Mouse (Mus musculus) regulatory T cell (primary cell): ENCODE results near the gene 3830403N18Rik.
"Not testable (repeated sequence)": the region's sequence is repeated elsewhere in the genome, so short reads cannot be mapped to it uniquely, and the experiment has no call there.

ENCODE experiments used
- in situ Hi-C: fragments of 300-600 bp; cut with MboI, MseI; formaldehyde crosslinking; loops from one replicate; pipeline ENCODE4 v1.15.1; 2025; ENCODE audit warnings: high pct_unique_total_duplicates

The 3830403N18Rik gene

DNA sequence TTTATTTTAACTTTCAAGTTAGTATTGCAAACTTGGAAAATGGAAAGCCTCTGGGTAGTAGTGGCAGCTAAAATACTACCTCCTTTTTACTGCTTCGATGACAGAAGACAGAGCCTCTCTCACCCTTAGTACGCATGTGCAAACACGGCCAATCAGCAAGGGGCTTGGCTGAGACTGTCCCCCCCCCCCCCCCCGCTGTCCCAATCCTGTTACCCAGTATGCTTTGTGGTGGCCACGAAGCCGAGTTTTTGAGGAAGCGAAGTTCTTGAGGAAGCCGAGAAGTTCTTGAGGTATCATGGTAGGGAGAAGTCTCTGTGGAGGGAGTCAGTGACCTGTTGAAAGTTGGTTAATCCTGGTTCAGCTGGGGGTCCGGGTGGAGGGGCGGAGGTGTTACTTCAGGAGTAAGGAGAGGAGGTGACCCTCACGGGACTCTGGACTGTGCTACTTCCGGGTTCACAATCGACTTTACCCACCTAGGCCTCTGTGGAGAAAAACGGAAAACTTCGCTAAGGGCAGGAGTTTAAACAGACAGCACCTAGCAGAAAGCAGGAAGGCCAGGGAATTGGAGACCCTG, at the start of gene 3830403N18Rik:
3830403N18Rik (plus strand) TSS at position 237 of the 574 bp plus-strand sequence.
- in situ Hi-C loops: not testable (repeated sequence)

DNA sequence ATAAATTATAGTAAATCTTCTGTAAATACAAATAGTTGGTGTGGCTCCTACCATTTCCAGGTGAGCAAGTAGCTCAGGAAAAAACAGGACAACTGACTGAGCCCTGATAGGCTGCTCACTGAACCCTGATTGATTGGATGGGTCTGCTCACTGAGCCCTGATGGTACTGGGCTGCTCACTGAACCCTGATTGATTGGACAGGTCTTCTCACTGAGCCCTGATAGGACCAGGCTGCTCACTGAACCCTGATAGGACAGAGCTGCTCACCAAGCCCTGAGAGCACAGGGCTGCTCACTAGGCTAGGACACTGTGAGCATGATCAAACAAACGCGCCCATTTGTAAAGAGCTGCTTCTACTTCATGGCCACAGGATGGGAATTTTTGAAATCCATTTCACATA, 15.0 kb downstream of the 3830403N18Rik start:
- in situ Hi-C loops: no loop called here

DNA sequence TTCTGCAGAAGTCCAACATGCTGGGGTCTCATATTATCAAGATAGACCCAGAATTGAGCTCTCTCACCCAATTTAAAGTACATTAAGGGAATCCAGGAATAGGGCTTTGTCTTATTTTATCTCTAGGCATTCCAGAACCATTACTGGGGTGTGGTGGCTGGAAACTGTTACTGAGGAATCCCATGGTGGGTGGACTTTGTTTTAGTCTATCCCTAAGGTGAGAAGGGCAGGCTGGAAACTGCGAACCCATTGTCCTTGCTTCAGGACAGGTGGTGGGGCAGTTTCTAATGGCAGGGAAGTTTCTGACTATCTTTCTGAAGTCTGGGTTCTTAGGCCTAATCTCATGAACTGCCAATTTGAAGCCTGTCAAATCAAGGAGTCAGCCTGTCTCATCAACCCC, 50.1 kb downstream of the 3830403N18Rik start:
- in situ Hi-C loops: loop anchor here (5.0 kb wide), 1 partner anchor 46 kb away; no protein-coding TSS in a partner anchor
